Mouse (Mus musculus): Measurements from ENCODE around the gene Vwce.

The Vwce gene

DNA sequence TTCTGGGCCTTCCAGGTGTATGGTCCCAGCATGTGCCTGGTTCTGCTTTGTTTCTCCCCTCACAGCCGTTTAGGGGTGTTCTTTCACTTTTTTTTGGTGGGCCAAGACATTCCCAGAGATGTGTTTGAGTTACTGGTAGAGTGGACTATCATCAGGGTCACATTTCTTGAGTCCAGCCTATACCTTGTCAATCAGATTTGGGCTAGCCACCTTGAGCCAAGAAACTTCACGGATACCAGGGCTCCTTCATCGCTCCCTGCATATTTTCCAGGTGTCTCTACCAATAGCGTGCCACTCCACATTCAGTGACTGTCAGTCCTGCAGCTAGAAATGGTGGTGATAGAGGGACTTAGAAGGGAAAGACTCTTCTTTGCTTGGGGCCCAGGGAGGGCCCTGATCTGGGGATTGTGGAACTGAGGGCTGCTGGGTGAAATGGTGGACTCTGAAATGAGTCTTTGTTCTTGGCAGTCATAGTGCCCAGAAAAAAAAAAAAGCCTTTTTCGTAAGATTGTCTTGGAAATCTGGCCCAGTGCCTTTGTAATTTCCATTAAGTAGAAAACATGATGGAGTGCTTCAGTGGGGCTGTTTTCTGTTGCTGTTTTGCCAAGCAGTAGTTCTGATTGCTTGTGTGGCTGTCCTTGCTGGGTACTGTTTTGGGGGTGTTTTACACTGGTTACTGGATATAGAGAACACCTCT is 55.6 kb downstream of the Vwce start:
- in situ Hi-C loops (cut with MboI, MseI): no loop called here

DNA sequence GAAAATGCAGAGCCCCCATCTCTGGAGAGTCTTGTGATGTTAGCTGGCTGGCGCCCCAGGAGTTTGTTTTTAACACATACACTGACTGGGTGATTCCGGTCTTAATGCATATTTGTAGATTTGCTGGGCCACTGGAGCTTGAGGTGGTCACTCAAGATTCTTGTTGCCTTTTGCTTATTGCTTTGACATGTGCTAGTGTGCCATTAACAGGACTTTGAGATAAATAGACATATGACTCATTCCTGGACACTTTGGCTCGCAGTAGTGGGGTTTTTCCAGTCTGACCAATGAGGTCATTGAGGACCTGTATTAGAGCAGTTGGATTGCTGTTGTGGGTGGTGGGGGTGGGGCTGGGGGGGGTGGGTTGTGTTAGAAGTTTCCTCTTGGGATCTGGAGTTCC is 56.3 kb downstream of the Vwce start:
- in situ Hi-C loops (cut with MboI, MseI): no loop called here

DNA sequence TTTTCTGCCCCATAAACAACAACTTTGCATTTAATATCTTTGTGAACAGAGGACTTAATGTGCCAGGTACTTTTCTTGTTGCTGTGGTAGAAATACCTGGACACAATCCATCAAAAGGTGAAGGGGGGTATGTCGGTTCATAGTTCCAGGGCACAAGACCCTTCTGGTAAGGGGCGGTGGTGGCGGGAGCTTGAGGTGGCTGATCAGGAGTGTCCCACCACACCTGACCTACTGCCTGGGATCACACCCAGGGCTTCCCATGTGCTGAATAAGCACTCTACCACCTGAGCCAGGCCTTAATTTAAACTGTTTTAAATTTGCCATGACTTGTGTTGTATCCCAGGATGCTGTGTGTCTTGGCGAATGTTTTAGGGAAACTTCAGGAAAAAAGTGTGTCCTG is 57.1 kb downstream of the Vwce start:
- in situ Hi-C loops (cut with MboI, MseI): no loop called here

DNA sequence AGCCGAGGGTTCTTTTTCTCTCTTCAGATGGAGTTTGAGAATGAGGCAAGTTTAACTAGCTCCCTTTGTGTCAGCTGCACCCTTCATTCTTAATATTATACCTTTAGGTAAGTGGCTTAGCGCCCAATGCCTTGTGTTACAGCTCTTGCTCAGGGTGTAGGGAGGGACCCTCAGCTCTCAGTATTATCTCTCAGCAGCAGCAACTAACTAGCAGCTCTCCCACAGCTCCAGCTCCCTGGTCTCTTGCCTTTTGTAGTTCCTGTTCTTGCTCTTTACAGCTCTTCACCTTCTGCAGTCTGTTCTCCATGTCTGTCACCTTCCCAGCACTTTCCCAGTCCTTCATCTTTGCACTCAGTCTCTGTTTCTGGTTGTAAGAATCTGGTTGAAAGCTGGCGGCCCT is 57.6 kb downstream of the Vwce start:
- in situ Hi-C loops (cut with MboI, MseI): no loop called here

DNA sequence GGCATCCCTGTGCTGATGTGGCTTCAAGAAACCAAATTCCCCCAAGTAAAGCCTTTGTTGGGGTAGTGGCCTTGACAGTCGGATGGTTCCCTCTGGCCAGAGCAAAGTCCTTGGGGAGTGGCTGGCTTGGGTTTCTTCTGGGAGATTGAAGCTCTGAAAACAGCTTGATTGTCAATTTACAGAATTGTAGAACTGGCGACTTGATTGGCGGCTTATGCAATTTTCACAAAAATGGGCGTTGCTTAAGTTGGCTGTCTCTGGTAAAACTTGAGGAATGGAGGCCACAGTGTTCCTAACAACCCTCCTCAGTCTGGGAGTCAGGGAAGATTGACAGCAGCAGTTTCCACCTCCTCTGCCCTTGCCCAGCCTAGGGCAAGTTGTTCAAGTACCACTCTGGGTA is 58.3 kb downstream of the Vwce start:
- in situ Hi-C loops (cut with MboI, MseI): no loop called here

DNA sequence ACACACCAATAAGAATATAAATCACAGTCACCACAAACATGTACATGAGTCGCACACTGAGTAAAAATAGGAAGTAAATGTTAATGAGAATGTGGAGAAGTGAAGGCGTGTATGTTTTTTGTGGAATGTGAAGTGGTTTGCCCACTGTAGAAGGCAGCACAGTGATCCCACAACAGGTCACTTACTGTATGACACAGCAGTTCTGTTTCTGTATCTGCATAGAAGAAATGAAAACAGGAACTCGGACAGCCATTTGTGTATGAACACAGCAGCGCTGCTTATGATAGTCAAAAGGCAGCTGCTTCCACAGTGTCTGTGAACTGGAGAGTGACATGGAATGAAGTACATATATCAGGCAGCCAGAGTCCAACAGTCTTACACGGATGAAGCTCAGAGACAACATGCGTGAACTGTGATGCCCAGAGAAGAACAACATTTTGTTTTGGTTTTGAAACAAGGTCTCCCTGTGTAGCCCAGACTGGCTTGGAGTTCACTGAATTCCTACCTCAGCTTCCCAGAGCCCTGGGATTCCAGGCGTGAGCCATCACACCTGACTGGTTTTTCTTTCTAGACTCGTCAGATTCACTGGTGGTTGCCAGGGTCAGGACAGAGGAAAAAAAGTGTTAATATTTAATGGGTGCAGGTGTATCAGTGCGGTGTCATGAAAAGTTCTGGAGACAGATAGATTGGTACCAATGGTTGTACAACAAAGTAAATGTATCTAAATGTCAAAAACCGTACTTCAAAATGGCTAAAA is 60.1 kb downstream of the Vwce start:
- in situ Hi-C loops (cut with MboI, MseI): no loop called here

DNA sequence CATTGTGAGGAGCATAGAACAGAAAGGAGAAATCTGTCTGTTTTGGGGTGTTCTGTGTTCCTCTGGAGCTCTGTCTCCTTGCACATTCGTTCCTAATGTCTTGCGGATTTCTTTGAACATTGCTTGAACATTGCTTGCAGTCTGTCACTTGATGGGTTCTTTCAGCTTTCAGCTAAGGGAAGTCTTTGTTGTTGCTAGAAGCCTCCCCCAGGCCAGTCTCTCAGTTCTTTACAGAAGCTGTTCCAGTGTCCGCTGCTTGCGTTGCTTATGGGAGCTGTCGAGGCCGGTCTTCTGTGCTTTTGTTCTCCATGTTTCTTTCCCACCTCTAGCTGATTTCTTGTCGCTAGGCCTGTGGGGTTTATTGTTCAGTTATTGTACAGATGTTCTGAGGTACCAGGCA is 61.8 kb downstream of the Vwce start:
- in situ Hi-C loops (cut with MboI, MseI): no loop called here

DNA sequence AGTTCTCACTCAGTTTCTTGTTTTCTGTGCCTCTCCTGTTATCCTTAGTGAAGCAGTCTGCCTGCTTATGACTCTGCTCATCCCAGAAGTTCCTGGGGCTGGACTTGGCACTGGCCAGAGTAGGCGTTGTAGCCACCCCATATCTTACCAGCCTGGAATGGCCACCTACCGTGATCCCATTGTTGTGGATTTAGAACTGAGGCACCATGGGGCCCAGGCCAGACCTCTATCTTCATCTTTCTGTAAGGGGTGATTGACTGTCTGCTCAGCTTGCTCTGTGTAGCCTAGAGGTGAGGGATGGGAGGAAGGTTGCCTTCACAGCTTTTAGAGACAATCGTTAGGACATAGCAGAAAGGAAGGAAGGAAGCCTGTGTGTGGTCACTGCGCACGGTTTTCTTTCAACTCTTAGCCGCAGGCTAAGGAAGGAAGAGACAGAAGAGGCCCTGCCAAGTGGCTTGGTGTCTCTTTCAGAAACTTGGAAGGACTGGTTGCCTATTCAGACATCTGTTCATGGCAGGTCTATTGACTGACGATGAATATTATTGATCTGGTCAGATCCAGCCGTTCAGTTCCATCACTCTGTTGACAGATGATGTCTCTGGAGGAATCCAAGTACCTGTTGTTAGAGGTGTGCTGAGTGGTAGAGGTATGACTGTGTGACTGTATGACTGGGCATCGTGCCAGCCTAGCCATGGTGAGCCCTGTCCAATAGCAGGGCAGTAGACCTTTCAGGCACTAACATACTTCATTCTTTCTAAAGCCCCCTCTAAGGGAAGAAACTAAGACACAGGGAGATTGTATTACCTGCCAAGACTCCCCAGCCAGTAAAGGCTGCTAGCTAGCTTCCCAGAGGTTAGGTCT is 64.3 kb downstream of the Vwce start:
- in situ Hi-C loops (cut with MboI, MseI): no loop called here

DNA sequence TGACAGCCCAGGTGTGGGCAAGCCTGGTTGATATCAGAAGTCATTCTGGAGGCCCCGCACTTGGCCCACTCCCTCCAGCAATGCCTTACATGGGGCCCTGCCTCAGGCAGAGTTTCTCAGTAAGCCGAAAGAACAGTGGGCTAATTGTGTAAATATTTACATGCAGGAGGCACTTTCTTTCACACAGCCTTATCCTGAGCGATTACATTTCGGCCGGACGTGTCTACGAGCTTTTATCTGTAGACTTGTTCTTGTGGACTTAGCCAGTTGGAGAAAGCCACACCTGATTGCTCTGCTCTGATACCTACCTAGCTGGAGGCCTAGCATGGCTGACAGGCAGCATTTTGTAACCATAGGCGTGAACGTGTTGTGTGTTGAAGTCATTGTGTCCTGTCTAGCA is 65.8 kb downstream of the Vwce start:
- in situ Hi-C loops (cut with MboI, MseI): no loop called here

DNA sequence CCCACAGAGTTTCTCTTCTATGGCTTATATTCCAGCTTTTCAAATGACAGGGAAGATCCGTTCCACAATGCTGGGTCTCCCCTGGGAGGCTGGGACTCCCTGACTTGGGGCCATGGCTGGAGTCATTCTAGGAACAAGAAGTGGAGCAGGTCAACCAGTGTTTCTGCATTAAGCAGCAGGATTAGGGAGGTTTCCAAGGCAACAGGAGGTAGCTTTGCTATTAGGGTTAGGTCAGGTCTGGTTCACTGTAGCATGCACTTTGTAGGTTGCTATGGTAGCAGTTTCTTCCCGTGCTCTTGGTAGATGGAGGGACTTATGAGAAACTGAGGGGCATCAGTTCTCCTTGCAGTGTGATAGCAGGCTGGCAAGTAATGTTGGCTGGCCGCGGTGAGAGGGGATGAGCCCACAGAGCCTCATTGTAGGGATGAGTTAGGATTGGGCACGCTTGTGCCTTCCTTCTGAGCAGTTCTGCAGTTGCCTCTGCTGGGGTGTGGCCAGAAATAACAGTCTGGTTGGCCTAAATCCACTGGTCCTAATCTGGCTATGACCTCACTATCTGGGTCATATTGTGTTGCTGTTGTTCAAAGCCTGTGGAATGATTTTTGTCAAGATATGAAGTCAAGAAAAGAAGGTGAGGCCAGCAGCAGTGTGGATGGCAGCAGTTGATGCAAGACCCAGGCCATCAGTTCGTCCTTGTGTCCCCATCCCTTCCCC is 67.2 kb downstream of the Vwce start:
- in situ Hi-C loops (cut with MboI, MseI): no loop called here

DNA sequence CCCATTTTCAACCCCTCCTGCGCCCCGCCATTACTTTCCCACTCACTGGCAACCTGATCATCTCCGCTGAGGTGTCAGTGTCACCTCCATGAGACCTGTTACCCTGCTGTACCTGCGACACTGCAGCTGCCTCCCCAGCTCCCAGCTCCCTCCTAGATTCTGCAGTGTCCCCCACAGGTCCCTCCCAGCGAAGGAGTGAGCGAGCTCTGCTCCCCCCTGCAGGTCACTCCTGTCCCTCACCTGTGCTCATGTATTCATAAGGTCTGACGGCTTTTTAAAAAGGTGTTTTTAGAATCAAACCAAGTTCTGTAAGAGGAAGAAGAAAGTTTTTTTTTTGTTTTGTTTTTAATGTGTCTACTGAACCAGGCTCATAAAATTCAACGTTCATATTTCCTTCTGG is 68.1 kb downstream of the Vwce start:
- in situ Hi-C loops (cut with MboI, MseI): no loop called here

DNA sequence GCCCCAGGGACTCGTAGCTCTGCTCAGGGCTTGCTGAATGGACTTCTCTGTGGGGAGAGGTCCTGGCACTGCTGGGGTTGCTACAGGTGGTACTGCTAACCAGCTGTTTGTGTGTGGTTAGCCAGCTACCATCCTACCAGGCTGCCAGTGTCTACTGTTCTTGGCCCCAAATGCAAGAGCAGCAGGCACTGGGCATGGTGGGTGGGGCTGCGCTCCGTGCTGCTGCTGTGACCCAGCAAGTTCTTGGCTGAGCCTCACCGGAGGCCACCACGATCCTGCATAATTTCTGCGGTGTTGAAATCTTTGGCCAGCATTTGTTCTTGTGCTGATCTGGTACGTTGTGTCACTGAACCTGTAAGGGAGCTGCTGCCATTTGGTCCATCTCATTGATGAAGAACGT is 69.5 kb downstream of the Vwce start:
- in situ Hi-C loops (cut with MboI, MseI): no loop called here

DNA sequence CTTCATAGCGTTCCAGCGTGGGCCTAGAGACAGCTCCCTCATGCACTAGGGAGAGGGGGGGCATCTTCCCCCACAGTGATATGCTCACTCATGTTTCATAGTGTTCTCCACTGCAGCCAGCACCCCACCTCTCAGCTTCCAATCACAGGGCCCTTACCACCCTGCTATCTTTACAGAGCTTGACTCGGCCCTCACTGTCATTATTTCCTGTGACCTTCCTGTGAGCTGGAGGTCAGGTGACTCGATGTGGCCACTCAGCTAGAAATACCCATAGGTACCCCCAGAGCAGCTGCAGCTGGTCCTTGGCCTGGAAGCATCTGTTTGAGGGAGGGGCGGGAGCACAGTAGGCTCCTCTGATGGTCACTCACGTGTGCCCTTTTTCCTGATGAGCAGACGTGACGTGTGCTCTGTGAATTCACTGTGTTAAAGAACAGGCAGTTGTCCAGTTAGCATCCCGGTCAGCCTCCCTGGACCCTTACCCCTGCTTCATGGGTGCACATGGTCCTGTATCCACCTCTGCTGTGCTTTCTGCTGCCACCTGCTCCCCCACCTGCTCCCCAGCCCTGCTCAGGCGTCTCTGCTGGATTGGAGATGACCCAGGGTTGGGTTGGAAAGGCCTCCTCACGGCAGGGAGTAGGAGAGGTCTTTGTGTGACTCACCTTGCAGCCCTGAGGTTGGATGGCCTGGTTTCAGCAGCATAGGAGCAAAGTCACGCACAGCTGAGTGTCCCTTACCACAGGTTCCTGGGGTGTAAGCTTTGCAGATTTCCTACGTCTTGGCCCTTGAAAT is 73.3 kb downstream of the Vwce start:
- in situ Hi-C loops (cut with MboI, MseI): no loop called here

DNA sequence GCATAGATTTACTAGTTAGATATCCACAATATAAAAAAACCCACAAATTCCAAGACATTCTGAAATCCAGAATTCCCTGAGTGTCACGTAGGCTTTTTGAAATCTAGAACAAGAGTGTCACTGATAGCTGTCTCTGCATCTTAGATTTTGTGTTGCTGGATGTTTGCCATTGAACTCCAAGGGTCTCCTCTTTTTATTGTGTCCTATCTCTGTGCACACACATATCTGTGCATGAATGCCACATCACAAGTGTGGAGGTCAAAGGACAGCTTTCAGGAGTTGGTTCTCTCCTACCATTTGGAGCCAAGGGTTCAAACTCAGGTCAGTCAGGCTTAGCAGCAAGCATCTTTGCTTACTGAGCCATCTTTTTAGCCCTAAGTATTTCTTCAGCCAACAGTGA is 73.9 kb downstream of the Vwce start:
- in situ Hi-C loops (cut with MboI, MseI): no loop called here

DNA sequence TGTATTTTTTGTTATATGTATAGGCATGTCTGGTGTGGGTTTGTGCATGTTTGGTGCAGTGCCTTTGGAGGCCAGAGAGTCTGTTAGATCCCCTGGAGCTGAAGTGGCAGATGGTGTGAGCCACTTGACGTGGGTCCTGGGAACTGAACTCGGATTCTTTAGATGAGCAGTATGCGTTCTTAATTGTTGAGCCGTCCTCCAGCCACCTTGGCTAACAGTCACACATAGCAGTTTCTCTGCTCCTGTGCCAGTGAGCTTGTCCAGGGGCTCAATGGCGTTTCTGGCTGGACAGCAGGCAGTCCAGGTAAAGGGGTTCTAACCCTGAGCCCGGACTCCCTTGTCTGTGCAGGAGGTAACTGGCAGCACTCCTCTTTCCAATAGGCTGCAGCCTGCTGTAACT is 74.9 kb downstream of the Vwce start:
- in situ Hi-C loops (cut with MboI, MseI): no loop called here

DNA sequence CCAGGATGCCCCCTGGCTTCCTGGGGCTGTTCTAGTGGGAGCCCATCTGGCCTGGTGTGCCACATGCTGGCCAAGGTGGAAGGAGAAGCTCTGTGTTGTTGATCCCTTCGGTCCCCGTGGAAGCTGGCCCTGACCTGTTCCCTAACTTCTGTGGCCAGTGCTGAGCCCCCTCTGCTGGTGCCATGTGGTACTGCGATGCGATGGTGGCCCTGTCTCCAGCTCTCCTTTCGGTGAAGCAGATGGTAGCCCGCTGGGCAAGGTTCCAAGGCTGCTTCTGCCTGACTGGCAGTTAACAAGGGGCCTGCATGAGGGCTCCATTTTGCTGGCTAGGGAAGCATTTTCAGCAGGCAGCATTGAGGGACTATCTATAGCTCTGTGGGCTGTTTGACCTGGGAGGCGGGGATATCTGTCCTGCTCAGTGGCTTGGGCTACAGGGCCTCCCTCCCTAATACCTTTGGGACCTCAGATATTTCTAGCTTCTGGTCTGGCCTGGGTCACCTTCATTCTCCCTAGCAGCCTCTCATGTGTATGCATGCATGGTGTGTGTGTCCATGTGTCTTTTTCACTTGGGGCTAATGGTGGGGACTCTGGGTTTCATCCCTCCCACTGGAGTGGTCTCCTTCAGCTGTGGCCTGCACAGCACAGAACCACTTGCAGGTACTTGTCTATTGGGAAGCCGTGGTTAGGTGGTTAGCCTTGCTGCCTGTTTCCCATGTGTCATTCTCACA is 75.5 kb downstream of the Vwce start:
- in situ Hi-C loops (cut with MboI, MseI): no loop called here

DNA sequence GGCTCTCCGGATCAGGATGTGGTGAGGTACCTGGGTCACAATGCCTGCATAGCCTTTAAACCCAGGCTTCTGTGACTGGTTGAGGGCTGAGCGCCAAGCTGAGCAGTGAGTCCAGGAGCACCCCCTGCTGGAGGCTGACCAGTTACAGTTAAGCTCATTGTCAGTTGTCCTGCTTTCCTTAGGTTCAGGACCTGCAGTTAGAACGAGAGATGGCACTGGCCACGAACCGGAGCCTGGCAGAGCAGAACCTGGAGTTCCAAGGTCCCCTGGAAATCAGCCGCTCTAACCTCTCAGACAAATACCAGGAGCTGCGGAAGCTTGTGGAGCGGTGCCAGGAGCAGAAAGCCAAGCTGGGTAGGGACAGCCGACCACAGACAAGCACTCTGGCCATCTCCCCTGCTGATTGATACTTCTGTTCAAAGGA is 76.1 kb downstream of the Vwce start:
- in situ Hi-C loops (cut with MboI, MseI): no loop called here

DNA sequence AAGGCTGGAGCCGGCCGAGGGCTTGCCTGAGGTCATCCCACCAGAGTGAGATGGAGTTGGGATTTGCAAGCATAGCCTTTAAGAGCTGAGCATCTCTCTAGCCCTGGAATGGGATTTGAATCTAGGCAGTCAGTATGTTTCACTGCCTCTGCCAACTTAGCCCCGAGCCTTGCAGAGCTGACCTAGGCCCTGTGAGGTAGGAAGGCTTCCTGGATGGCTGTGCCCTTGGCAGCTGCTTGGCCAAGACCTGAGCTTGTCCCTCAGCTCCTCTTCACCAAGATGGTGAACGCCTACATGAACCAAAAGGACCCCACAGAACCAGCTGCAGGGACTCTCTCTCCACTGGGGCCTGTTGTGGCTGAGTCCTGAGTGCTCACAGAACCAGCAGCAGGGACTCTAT is 76.7 kb downstream of the Vwce start:
- in situ Hi-C loops (cut with MboI, MseI): no loop called here

DNA sequence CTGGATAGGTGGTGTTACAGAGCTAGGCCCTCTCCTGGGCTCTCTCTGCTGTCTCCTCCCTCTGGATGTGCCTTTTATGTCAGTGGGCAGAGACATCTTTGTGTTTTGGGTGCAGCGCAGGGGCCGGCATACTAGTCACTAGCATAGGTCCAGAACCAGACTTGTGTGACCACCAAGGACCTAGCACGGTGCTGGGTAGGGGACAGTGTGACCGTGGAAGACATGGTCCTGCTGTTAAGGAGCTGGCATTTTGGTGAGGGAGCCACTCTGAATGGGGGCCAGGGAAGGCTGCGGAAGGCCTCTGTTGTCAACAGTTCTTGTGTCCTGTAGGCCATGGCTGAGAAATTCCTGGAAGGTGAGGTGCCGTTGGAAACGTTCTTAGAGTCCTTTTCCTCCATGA is 78.2 kb downstream of the Vwce start:
- in situ Hi-C loops (cut with MboI, MseI): no loop called here

DNA sequence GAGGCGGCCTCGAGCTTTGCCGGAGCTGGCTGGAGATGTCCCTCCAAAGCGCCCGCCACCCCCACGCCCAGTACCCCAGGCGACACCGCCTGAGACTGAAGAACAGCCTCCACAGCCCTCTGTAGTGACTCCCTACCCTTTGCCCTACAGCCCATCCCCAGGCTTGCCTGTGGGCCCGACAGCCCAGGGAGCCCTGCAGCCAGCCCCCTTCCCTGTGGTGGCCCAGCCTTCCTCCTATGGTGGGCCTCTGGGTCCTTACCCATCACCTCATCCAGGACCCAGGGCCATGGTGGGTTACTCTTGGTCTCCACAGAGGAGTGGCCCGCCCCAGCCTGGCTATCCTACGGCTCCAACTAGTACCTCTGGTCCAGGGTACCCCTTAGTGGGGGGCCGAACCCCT is 78.6 kb downstream of the Vwce start:
- in situ Hi-C loops (cut with MboI, MseI): no loop called here

Data from T-helper 1 cell (primary cell).